Mouse (Mus musculus) 416B (cell line): ENCODE measurements at regions not wholly inside any gene's neighbourhood (a gene's known extent, or its start where the extent isn't known, plus 50 kb on each side); places are given as distances from the start of the nearest gene placed in this dataset.
"Not testable (repeated sequence)": the region's sequence is repeated elsewhere in the genome, so short reads cannot be mapped to it uniquely, and the experiment has no call there.

Source experiments
- DNase-seq: peaks from one replicate; pipeline ENCODE4 v3.0.0; 2011; ENCODE audit warnings: low read depth

- DNase-seq, result no peak
Measured at GRCm38 (mm10) chr3:40179726-40180317, 351.3 kb upstream of the Intu start.

- no peak for DNase-seq
Measured at GRCm38 (mm10) chr3:40185597-40186320, 345.3 kb upstream of the Intu start.

- DNase-seq, result no peak
Measured at GRCm38 (mm10) chr3:40189529-40189928, 341.6 kb upstream of the Intu start.

DNA sequence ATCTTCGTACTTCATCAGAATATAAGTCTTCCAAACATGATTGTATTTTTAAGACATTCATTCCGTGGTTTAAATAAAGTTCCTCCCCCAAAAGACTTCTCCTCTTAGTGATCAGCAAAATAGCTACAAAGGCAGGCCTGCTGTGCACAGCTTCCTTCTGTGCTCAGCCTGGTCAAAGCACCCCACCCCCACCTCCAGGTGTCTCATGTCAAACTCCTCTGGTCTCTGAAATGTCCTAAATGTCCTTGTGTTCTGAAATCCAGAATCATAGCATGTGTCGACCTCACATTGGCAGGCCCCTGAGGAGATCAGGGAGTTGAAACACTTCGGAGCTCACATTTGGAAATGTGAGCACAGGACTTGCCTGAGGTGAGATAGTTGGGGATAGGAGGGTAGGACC lies 341.1 kb upstream of the Intu start:
- DNase-seq, result no peak

DNA sequence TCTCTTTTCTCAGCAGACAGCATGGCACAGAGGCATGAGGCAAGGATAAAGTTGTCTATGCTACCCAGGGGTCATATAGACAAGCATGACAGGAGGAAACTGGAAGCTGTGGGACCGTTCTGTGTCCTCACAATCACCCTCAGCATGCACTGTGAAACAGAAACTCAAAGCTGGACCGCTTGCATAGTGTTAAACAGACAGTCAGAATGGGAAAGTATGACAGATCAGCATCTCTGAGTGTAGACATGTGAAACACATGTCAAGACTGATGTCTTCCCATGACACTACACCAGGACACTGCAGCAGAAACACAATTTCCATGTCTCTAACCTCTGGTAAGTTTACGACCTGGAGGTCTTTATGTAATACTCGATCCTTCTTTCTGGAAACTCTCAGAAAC lies 330.9 kb upstream of the Intu start:
- DNase-seq, result no peak

DNA sequence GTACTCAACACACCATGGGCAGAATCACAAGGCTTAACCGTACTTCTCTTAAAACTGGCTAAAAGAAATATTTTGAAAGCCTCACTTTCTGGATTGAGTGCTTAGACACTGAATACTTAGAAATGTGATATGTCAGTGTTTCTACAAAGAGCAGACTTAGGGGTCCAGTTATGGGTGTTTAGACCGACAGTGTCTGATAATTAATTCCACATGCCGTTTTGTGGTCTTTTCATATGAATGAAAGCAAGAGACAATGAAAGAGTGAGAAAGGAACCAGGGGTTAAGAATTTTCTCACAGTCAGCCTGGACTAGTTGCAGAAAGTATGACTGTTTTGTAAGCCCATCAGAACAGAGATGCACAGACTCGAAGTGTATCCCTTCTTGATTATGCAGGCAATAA lies 324.8 kb upstream of the Intu start:
- no peak for DNase-seq

- DNase-seq, result no peak
Measured at GRCm38 (mm10) chr3:40211793-40212192, 319.3 kb upstream of the Intu start.

- DNase-seq, result no peak
Measured at GRCm38 (mm10) chr3:40226772-40227171, 304.3 kb upstream of the Intu start.

DNA sequence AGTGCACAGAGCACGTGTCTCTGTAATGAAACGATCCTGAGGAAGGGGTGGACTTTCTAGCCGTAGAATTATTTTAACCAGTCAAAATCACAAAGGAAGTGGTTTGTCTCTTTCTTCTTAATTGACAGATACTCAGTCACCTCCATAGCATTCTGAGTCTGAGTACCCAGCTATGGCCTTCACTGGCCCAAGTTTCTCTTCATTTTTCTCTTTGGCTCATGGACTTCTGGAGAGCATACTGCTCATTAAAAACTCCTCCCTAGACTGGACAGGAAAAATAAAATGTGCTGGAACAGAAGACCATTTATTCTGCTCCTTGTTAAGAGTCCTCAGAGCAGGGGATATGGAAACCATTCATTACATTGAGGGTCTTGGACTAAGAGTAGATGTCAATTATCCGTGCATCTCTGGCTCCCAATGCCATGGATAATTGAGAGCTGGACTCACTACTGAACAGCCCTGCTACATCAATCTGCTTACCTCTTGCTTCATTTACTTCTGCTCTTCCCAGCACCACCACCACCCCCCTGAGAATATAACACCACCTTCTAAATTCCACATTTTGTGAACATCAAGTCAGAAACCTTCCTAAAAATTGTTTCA lies 287.5 kb upstream of the Intu start:
- no peak for DNase-seq

- DNase-seq, result no peak
Measured at GRCm38 (mm10) chr3:40254376-40254775, 276.7 kb upstream of the Intu start.

- no peak for DNase-seq
Measured at GRCm38 (mm10) chr3:40262536-40262935, 268.6 kb upstream of the Intu start.

- DNase-seq, result no peak
Measured at GRCm38 (mm10) chr3:40267514-40267913, 263.6 kb upstream of the Intu start.

DNA sequence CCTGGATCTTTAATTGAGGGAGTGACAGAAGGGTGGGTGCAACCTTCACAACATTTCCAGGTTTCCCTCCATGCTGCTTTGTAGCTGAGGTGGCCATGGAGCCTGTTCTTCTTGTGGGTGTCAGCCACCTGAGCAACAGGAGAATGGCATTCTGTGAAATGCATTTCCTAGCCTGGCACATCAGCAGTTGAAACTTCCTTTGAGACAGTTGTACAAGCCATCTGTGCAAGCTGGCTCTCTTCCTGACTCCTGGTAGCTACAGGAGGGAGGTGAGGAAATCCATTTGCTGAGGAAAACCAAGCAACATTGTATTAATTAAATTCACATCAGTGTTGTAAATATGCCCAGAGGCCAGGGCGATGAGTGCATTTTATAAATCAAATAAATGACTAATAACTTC lies 248.2 kb upstream of the Intu start:
- no peak for DNase-seq

- no peak for DNase-seq
Measured at GRCm38 (mm10) chr3:40286959-40287710, 244.0 kb upstream of the Intu start.

DNA sequence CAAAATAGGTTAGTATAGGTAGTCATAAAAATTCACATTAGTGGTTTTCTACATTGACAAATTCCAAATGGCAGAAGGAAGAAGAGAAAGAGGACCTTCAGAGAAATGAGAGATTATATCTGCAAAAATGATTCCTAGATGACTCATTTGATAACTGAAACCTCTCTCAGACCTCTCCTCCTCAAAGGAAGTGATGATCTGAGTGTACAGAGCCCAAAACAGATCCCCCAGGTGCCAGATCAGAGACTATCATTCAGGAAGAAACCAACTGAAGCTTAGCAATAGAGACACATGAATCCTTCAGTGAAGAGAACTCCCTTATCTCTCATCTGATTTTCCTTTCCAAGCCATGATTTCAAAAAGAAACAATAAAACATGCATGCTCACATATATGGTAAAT lies 234.0 kb upstream of the Intu start:
- DNase-seq, result no peak

- DNase-seq, result no peak
Measured at GRCm38 (mm10) chr3:40320319-40320718, 210.8 kb upstream of the Intu start.

DNA sequence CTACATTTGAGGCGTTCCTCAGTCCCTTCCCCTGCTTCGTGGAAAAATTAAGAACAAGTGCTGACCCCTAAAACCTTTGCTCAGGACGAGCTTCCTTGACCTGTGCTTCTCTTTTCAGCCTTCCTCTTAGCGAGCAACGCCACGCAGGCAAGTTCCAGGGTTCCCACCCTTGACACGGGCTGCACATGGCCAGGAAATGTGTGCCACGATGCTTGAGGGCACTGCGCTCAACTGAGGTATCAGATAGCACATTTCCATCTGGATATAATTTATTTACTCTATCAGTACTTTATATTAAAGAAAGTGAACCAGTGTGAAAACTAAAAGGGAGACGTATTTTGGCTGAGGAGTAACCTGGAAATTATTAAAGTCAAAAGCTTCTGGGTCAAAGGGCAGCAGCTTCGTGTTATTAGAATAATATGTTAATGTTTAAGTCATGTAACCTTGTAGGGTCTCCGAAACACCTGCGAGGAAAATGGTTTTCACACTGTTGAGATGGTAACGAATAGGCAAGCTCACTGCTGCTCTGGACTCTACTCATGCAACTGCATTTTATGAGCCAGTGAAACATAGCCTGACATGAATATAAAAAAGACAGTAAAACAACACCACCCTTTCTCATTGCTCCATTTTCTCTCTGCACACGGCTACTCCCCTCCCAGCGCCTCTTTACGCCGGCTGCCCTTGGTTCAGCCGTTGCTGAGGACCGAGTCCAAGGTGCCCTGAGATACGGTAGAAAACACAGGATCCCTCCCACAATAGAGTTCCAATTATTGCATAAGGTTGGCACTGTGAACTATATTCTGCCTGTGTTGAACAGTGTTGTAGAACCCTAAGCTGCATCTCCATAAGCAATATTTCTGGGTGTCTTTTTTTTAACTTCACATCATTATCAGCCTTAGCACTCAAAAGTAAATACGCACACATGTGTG lies 204.9 kb upstream of the Intu start:
- no peak for DNase-seq

GRCm38 (mm10) chr3:40339492-40340030 lies 191.5 kb upstream of the Intu start:
- no peak for DNase-seq

DNA sequence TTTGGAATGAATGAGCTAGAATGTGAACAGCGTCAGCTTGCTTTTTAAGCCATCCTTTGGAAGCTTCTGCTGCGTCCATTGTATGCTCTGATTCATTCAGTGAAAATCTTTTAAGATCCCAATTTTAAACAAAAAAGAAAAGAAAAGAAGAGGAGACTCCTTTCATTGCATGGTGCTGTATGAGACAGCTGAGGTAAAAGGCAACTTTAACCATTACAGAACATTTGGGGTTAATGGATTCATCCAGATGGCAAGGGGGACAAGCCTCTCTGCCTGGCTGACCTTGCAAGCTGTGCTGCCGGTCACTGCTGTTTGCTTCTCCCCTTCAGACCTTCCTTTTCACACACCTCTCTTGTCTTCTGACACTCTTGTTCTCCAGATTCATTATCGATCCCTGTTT lies 176.0 kb upstream of the Intu start:
- DNase-seq, result no peak

DNA sequence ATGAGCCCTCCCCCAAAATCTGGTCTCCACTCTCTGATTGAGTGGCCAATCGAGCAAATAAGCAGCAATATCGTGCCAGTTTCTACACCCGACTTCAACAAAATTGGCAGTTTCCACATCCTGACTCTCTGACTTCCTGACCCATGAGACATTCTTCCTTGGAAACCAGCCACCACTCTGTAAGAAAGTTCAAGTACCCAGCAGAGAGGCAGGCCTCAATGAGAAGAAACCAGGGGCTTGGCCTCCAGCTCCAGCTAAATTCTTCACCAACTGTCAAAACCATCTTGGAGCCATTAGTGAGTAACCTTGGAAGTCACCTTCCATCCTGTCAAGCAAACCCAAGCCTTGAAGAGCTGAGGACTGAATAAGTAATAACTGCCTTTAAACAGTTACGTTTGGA lies 162.7 kb upstream of the Intu start:
- no peak for DNase-seq

DNA sequence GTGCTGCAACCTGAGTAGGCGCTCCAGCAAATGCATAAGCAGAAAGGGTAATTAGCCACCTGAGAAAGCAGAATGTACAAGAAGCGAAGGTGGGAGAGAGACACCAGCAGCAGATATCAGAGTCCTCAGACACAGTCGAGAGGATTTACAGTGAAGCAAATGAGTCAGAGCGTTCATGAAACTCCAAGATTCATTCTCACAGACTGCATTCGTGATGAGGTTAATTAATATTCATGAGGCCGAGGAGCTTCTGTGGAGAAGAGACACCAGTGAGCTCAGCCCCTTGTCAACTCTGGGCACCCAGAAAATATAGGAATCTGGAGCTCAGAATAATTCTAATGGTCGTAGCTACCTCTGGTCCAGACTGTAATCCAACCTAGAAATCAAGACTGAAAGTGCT lies 159.7 kb upstream of the Intu start:
- DNase-seq, result no peak

DNA sequence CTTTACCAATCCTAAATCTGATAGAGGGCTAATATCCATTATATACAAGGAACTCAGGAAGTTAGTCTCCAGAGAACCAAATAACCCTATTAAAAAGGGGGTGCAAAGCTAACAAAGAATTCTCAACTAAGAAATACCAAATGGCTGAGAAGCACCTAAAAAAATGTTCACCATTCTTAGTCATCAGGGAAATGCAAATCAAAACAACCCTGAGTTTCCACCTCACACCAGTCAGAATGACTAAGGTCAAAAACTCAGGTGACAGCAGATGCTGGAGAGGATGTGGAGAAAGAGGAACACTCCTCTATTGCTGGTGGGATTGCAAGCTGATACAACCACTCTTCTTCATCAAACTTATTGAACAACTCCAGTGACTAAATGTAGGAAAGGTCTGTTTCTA lies 154.9 kb upstream of the Intu start:
- DNase-seq, result not testable (repeated sequence)
